Mouse (Mus musculus): ENCODE measurements around the gene Phf7. TPM values are rescaled to one million over a fixed set of nuclear protein-coding genes. Genes with fewer than 3 reads are reported as not detected.

Gene Phf7
- polyA plus RNA-seq, 2 experiments, result 9.5 to 12.3 TPM

- no peaks in the 10 kb centered on the region for H3K27me3 ChIP-seq (ENCODE audit: control insufficient read depth, insufficient read depth, low read length)
- H3K4me1 ChIP-seq (ENCODE audit: control insufficient read depth, insufficient read depth, low read length), result peaks cover 5% of the 10 kb centered on the region
- no peak for DNase-seq (ENCODE audit: low spot score)
- no peaks in the 10 kb centered on the region for H3K9me3 ChIP-seq (ENCODE audit: control insufficient read depth, low read length)
- WGBS, result 82% methylated on average over 5 of the region's 5 CpGs
- H3K4me3 ChIP-seq (replicated peaks; ENCODE audit: low read length), result peak overlapping the region; percentile 97
- H3K36me3 ChIP-seq (ENCODE audit: control insufficient read depth, insufficient read depth, low read length), result peaks cover 44% of the 10 kb centered on the region
- peak overlapping the region; percentile 76 for H3K4me2 ChIP-seq (replicated peaks; ENCODE audit: low read depth, low read length, severe bottlenecking)
- TF ChIP-seq POLR2A (IDR thresholded peaks at IDR 0.05; ENCODE audit: borderline replicate concordance, extremely low read depth, insufficient read depth, insufficient read length), result no peak
- ATAC-seq (ENCODE audit: low FRiP score, low read depth), result no peak
- H3K27ac ChIP-seq (replicated peaks; ENCODE audit: low read depth, low read length), result no peak overlapping the region
- peak overlapping the region; percentile 99 for H3K9ac ChIP-seq (ENCODE audit: low read depth, low read length, severe bottlenecking)
Measured at GRCm38 (mm10) chr14:31252091-31252490, 974 bp upstream of the Phf7 start.

GRCm38 (mm10) chr14:31251626-31252025 is 509 bp upstream of the Phf7 start:
- ATAC-seq (ENCODE audit: low FRiP score, low read depth), result peak; percentile 31; the same call in 1 of the 2 replicates
- 1% methylated on average over 18 of the region's 18 CpGs for WGBS
- peak overlapping the region; percentile 93 for H3K27ac ChIP-seq (replicated peaks; ENCODE audit: low read depth, low read length)

GRCm38 (mm10) chr14:31250222-31251083 is 664 bp downstream of the Phf7 start:
- DNase-seq (ENCODE audit: low spot score), result peak; percentile 33
- Histone ChIP-seq H3K4me1 (ENCODE audit: control insufficient read depth, insufficient read depth, low read length) (peaks cover 5% of the 10 kb centered on the region), H3K9me3 (ENCODE audit: control insufficient read depth, low read length) (no peaks in the 10 kb centered on the region), H3K27me3 (ENCODE audit: control insufficient read depth, insufficient read depth, low read length) (no peaks in the 10 kb centered on the region), H3K4me2 (replicated peaks; ENCODE audit: low read depth, low read length, severe bottlenecking) (peak overlapping the region; percentile 76), H3K36me3 (ENCODE audit: control insufficient read depth, insufficient read depth, low read length) (peaks cover 27% of the 10 kb centered on the region), H3K27ac (replicated peaks; ENCODE audit: low read depth, low read length) (peak overlapping the region; percentile 93), H3K9ac (ENCODE audit: low read depth, low read length, severe bottlenecking) (peak overlapping the region; percentile 99), H3K4me3 (replicated peaks; ENCODE audit: low read length) (peak overlapping the region; percentile 97)
- WGBS, result 19% methylated on average over 38 of the region's 38 CpGs
- ATAC-seq (ENCODE audit: low FRiP score, low read depth), result peak; percentile 89
- no peak for TF ChIP-seq POLR2A (IDR thresholded peaks at IDR 0.05; ENCODE audit: borderline replicate concordance, extremely low read depth, insufficient read depth, insufficient read length)

More at GRCm38 (mm10) chr14:31251626-31252025, 509 bp upstream of the Phf7 start:
- peaks cover 39% of the 10 kb centered on the region for H3K36me3 ChIP-seq (ENCODE audit: control insufficient read depth, insufficient read depth, low read length)
- peak overlapping the region; percentile 76 for H3K4me2 ChIP-seq (replicated peaks; ENCODE audit: low read depth, low read length, severe bottlenecking)
- H3K9ac ChIP-seq (ENCODE audit: low read depth, low read length, severe bottlenecking), result peak overlapping the region; percentile 99
- peak overlapping the region; percentile 97 for H3K4me3 ChIP-seq (replicated peaks; ENCODE audit: low read length)
- no peaks in the 10 kb centered on the region for H3K9me3 ChIP-seq (ENCODE audit: control insufficient read depth, low read length)
- no peak for DNase-seq (ENCODE audit: low spot score)
- no peak for TF ChIP-seq POLR2A (IDR thresholded peaks at IDR 0.05; ENCODE audit: borderline replicate concordance, extremely low read depth, insufficient read depth, insufficient read length)
- H3K4me1 ChIP-seq (ENCODE audit: control insufficient read depth, insufficient read depth, low read length), result peaks cover 5% of the 10 kb centered on the region
- no peaks in the 10 kb centered on the region for H3K27me3 ChIP-seq (ENCODE audit: control insufficient read depth, insufficient read depth, low read length)

DNA sequence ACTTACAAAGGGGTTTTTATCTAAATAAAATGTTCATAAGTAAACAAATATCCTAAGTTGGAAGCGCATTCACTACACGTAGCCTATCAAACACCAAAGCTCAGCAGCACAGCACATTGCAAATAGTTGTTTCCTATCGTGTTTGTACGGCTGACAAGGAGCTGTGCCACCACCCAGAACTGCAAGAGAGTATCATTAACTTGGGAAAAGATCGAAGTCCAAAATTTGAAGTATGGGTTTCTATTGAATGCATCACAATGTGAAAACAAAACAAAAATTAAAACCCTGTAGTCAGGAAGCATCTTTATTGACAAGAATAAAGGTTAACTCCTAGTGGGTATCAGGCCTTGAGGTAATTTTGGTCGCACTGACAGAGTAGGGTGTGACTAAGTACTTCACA is 2.7 kb downstream of the Phf7 start:
- peaks cover 7% of the 10 kb centered on the region; the same call in 1 of the 2 replicates for H3K36me3 ChIP-seq (ENCODE audit: control insufficient read depth, insufficient read depth, low read length)
- no peak for ATAC-seq (ENCODE audit: low FRiP score, low read depth)
- no peak overlapping the region for H3K4me2 ChIP-seq (replicated peaks; ENCODE audit: low read depth, low read length, severe bottlenecking)
- 93% methylated on average over 6 of the region's 6 CpGs for WGBS
- H3K27me3 ChIP-seq (ENCODE audit: control insufficient read depth, insufficient read depth, low read length), result no peaks in the 10 kb centered on the region
- no peak for TF ChIP-seq POLR2A (IDR thresholded peaks at IDR 0.05; ENCODE audit: borderline replicate concordance, extremely low read depth, insufficient read depth, insufficient read length)
- H3K9me3 ChIP-seq (ENCODE audit: control insufficient read depth, low read length), result no peaks in the 10 kb centered on the region
- no peak for DNase-seq (ENCODE audit: low spot score)
- no peak overlapping the region for H3K27ac ChIP-seq (replicated peaks; ENCODE audit: low read depth, low read length)
- peaks cover 5% of the 10 kb centered on the region for H3K4me1 ChIP-seq (ENCODE audit: control insufficient read depth, insufficient read depth, low read length)
- H3K9ac ChIP-seq (ENCODE audit: low read depth, low read length, severe bottlenecking), result no peak overlapping the region
- no peak overlapping the region for H3K4me3 ChIP-seq (replicated peaks; ENCODE audit: low read length)

GRCm38 (mm10) chr14:31245946-31246345 is 5.2 kb downstream of the Phf7 start:
- H3K36me3 ChIP-seq (ENCODE audit: control insufficient read depth, insufficient read depth, low read length), result no peaks in the 10 kb centered on the region
- no peaks in the 10 kb centered on the region for H3K27me3 ChIP-seq (ENCODE audit: control insufficient read depth, insufficient read depth, low read length)
- DNase-seq (ENCODE audit: low spot score) (no peak), ATAC-seq (ENCODE audit: low FRiP score, low read depth) (no peak)
- no peak overlapping the region for H3K27ac ChIP-seq (replicated peaks; ENCODE audit: low read depth, low read length)
- H3K9me3 ChIP-seq (ENCODE audit: control insufficient read depth, low read length), result no peaks in the 10 kb centered on the region
- TF ChIP-seq POLR2A (IDR thresholded peaks at IDR 0.05; ENCODE audit: borderline replicate concordance, extremely low read depth, insufficient read depth, insufficient read length), result no peak
- no peak overlapping the region for H3K4me3 ChIP-seq (replicated peaks; ENCODE audit: low read length)
- WGBS, result 77% methylated on average over 1 of the region's 1 CpGs
- H3K9ac ChIP-seq (ENCODE audit: low read depth, low read length, severe bottlenecking), result no peak overlapping the region
- H3K4me2 ChIP-seq (replicated peaks; ENCODE audit: low read depth, low read length, severe bottlenecking), result no peak overlapping the region
- H3K4me1 ChIP-seq (ENCODE audit: control insufficient read depth, insufficient read depth, low read length), result no peaks in the 10 kb centered on the region; the same call in 1 of the 2 replicates
